Mouse (Mus musculus) MEL (cell line): Measurements from ENCODE around the gene Tlk2. TPM values are rescaled to one million over a fixed set of nuclear protein-coding genes. Genes with fewer than 3 reads are reported as not detected.

Experiments used
- DNase-seq: peaks from one replicate; pipeline ENCODE4 v3.0.0; 2011; ENCODE audit warnings: low read depth, low spot score
- H3K27ac ChIP-seq: 2 replicates; pipeline ENCODE4 v1.5.1; 2012; ENCODE audit warnings: low read depth, mild to moderate bottlenecking, control low read depth, low read length, moderate library complexity; ENCODE audit not compliant: control insufficient read depth
- H3K27me3 ChIP-seq, 2 experiments: fragments of 150-350 bp in 1 of 2; sonication (generic) in 1 of 2; 2 replicates each; pipeline ENCODE4 v1.6.1; 2012; ENCODE audit warnings: low read length in 2 of 2, mild to moderate bottlenecking in 2 of 2, improper control_type of control experiment in 1 of 2, moderate library complexity in 1 of 2; ENCODE audit not compliant: insufficient read depth in 2 of 2, control insufficient read depth in 1 of 2
- H3K36me3 ChIP-seq, 2 experiments: 2 replicates each; pipeline ENCODE4 v1.6.1; 2012 to 2014; ENCODE audit warnings: low read length in 2 of 2, improper control_type of control experiment in 1 of 2, inconsistent platforms in 1 of 2, mild to moderate bottlenecking in 1 of 2; ENCODE audit not compliant: insufficient read depth in 2 of 2, control insufficient read depth in 1 of 2
- H3K4me1 ChIP-seq, 2 experiments: fragments of 150-350 bp in 1 of 2; sonication (generic) in 1 of 2; 2 replicates each; pipeline ENCODE4 v1.6.1; 2012; ENCODE audit warnings: low read length in 2 of 2, improper control_type of control experiment in 1 of 2, mild to moderate bottlenecking in 1 of 2; ENCODE audit not compliant: insufficient read depth in 2 of 2, control insufficient read depth in 1 of 2
- H3K4me3 ChIP-seq, 2 experiments: fragments of 150-350 bp in 1 of 2; sonication (generic) in 1 of 2; 2 replicates each; pipeline ENCODE4 v1.5.1; 2012; ENCODE audit warnings: low read depth in 2 of 2, low read length in 2 of 2, mild to moderate bottlenecking in 2 of 2, moderate library complexity in 2 of 2, control low read depth in 1 of 2, improper control_type of control experiment in 1 of 2; ENCODE audit not compliant: control insufficient read depth in 1 of 2, insufficient read depth in 1 of 2
- H3K79me2 ChIP-seq: 2 replicates; pipeline ENCODE4 v1.6.1; 2012; ENCODE audit warnings: mild to moderate bottlenecking, low read length, moderate library complexity; ENCODE audit not compliant: control insufficient read depth, poor library complexity, insufficient read depth
- H3K9ac ChIP-seq: 2 replicates; pipeline ENCODE4 v1.6.1; 2012; ENCODE audit warnings: low read depth, mild to moderate bottlenecking, control low read depth, low read length, moderate library complexity; ENCODE audit not compliant: control insufficient read depth, poor library complexity, severe bottlenecking
- H3K9me3 ChIP-seq: fragments of 150-350 bp; sonication (generic); replicated peaks from 2 replicates; pipeline ENCODE4 v1.6.1; 2012; ENCODE audit warnings: mild to moderate bottlenecking, low read length, improper control_type of control experiment, moderate library complexity; ENCODE audit not compliant: insufficient read depth
- CHD1 ChIP-seq: IDR thresholded peaks from 2 replicates; pipeline ENCODE4 v1.6.1; 2012; ENCODE audit warnings: low read depth, mild to moderate bottlenecking, inconsistent platforms, low read length, improper control_type of control experiment
- CTCF ChIP-seq, 3 experiments: IDR thresholded peaks in 2 of 3; conservative IDR thresholded peaks in 1 of 3; 2 replicates each; pipeline ENCODE4 v1.5.1; 2011 to 2012; ENCODE audit warnings: low read length in 3 of 3, low read depth in 2 of 3, mild to moderate bottlenecking in 2 of 3, improper control_type of control experiment in 1 of 3, inconsistent platforms in 1 of 3, mixed read lengths in 1 of 3, moderate library complexity in 1 of 3; ENCODE audit not compliant: control insufficient read depth in 1 of 3, insufficient read depth in 1 of 3, poor library complexity in 1 of 3, severe bottlenecking in 1 of 3
- ETS1 ChIP-seq: IDR thresholded peaks from 2 replicates; pipeline ENCODE4 v1.6.1; 2012; ENCODE audit warnings: low read depth, mild to moderate bottlenecking, inconsistent platforms, low read length, improper control_type of control experiment, moderate library complexity
- GABPA ChIP-seq: IDR thresholded peaks from 2 replicates; pipeline ENCODE4 v1.6.1; 2012; ENCODE audit warnings: low read depth, mild to moderate bottlenecking, inconsistent platforms, low read length, improper control_type of control experiment, moderate library complexity
- GATA1 ChIP-seq: IDR thresholded peaks from 2 replicates; pipeline ENCODE4 v1.6.1; 2011; ENCODE audit warnings: low read depth, low read length, improper control_type of control experiment
- MAX ChIP-seq: IDR thresholded peaks from 2 replicates; pipeline ENCODE4 v1.6.1; 2011; ENCODE audit warnings: low read length, improper control_type of control experiment
- MXI1 ChIP-seq: IDR thresholded peaks from 2 replicates; pipeline ENCODE4 v1.6.1; 2011; ENCODE audit warnings: mild to moderate bottlenecking, low read depth, low read length, improper control_type of control experiment
- MYB ChIP-seq: IDR thresholded peaks from 2 replicates; pipeline ENCODE4 v1.6.1; 2011; ENCODE audit warnings: mild to moderate bottlenecking, low read depth, low read length, improper control_type of control experiment
- MYC ChIP-seq: IDR thresholded peaks from 2 replicates; pipeline ENCODE4 v1.6.1; 2011; ENCODE audit warnings: low read depth, mild to moderate bottlenecking, low read length, improper control_type of control experiment, moderate library complexity
- NRF1 ChIP-seq: IDR thresholded peaks from 2 replicates; pipeline ENCODE4 v1.6.1; 2014; ENCODE audit warnings: low read depth, mild to moderate bottlenecking, inconsistent platforms, low read length, improper control_type of control experiment, moderate library complexity; ENCODE audit not compliant: poor library complexity, insufficient read depth, severe bottlenecking
- RAD21 ChIP-seq: IDR thresholded peaks from 2 replicates; pipeline ENCODE4 v1.6.1; 2011; ENCODE audit warnings: mild to moderate bottlenecking, low read depth, low read length, improper control_type of control experiment
- RCOR1 ChIP-seq: IDR thresholded peaks from 2 replicates; pipeline ENCODE4 v1.6.1; 2012; ENCODE audit warnings: low read depth, mild to moderate bottlenecking, inconsistent platforms, low read length, improper control_type of control experiment
- SIN3A ChIP-seq: IDR thresholded peaks from 2 replicates; pipeline ENCODE4 v1.6.1; 2012; ENCODE audit warnings: low read length, improper control_type of control experiment, inconsistent platforms
- TAL1 ChIP-seq: IDR thresholded peaks from 2 replicates; pipeline ENCODE4 v1.6.1; 2012; ENCODE audit warnings: mild to moderate bottlenecking, inconsistent platforms, low read length, moderate library complexity, mixed read lengths
- TBP ChIP-seq: IDR thresholded peaks from 2 replicates; pipeline ENCODE4 v1.8.0; 2011; ENCODE audit warnings: low read depth, low read length, improper control_type of control experiment
- UBTF ChIP-seq: IDR thresholded peaks from 2 replicates; pipeline ENCODE4 v1.6.1; 2012; ENCODE audit warnings: low read depth, mild to moderate bottlenecking, inconsistent platforms, low read length, improper control_type of control experiment, moderate library complexity, borderline replicate concordance; ENCODE audit not compliant: insufficient read depth
- ZC3H11A ChIP-seq: IDR thresholded peaks from 2 replicates; pipeline ENCODE4 v1.6.1; 2012; ENCODE audit warnings: low read depth, mild to moderate bottlenecking, inconsistent platforms, low read length, improper control_type of control experiment
- ZNF384 ChIP-seq: IDR thresholded peaks from 2 replicates; pipeline ENCODE4 v1.6.1; 2012; ENCODE audit warnings: low read depth, mild to moderate bottlenecking, inconsistent platforms, low read length, improper control_type of control experiment
- polyA plus RNA-seq, 2 experiments: library from polyadenylated mRNA; stranded (reverse) in 1 of 2; unstranded in 1 of 2; fragments of >175 nt in 1 of 2; fragments of >200 nt in 1 of 2; gene quantifications; 2 replicates each; pipeline versions ENCODE4 v1.2.1 to v1.2.4; 2012; ENCODE audit warnings: low replicate concordance in 2 of 2, low read depth in 1 of 2; ENCODE audit not compliant: insufficient read length in 2 of 2, insufficient read depth in 1 of 2, missing spikeins in 1 of 2
- total RNA-seq: library from RNA; depleted of rRNA; stranded (reverse); fragments of 300-350 nt; gene quantifications from 2 replicates; pipeline ENCODE4 v1.2.3, GENCODE M21; 2012

The Tlk2 gene
- total and polyA plus RNA-seq, 3 experiments = 46.5 to 60.9 TPM; not detected in 1

GRCm38 (mm10) chr11:105292124-105293071 is 113.8 kb downstream of the Tlk2 start, which contains the start of gene Mrc2:
Gene Mrc2 (plus strand): TSS chr11:105292643.
- H3K36me3 ChIP-seq = no peaks in the 10 kb centered on the region
- no peak within 1 kb of the TSS for H3K27ac ChIP-seq
- DNase-seq = no peak
- H3K9ac ChIP-seq = no peak within 1 kb of the TSS
- no peaks in the 10 kb centered on the region for H3K4me1 ChIP-seq
- no peaks in the 10 kb centered on the region for H3K79me2 ChIP-seq
- H3K9me3 ChIP-seq = no peaks in the 10 kb centered on the region
- H3K4me3 ChIP-seq = no peak within 1 kb of the TSS
- TF ChIP-seq MAX (no peak), RCOR1 (no peak), ETS1 (no peak), RAD21 (no peak), GABPA (no peak), UBTF (no peak), CHD1 (no peak), MYB (no peak), TAL1 (no peak), CTCF (IDR thresholded peaks at IDR 0.05 in 2 of 3, conservative IDR thresholded peaks at IDR 0.05 in 1 of 3; ENCODE audit: control insufficient read depth in 1 of 3, insufficient read depth in 1 of 3, low read depth in 2 of 3, low read length in 3 of 3, poor library complexity in 1 of 3, severe bottlenecking in 1 of 3) (no peak), MYC (no peak)
- no peaks in the 10 kb centered on the region for H3K27me3 ChIP-seq

DNA sequence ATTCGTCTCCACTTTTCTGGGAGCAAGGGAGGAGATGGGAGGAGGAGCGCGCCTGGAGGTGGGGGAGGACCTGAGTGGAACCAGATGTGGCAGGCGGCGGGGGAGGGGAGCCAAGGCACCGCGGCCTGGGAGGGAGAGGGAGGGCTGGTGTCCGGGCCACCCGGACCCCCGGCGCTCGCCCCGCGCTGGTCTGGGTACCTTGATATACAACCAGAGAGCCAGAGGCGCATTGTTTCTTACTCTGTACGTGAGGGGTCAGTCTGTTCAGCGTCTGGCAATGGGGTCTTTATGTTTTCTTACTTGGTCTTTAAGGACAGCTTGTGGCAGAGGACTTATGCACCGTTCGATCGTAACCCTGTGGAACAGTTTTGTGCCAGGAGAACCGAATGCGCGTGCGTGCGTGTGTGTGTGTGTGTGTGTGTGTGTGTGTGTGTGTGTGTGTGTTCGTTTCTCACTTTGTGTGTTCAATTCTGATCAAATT is 114.5 kb downstream of the Tlk2 start:
- Histone ChIP-seq H3K79me2 (no peaks in the 10 kb centered on the region), H3K27ac (no peak overlapping the region), H3K4me1 (no peaks in the 10 kb centered on the region), H3K9ac (no peak overlapping the region), H3K27me3 (no peaks in the 10 kb centered on the region), H3K36me3 (no peaks in the 10 kb centered on the region), H3K4me3 (no peak overlapping the region), H3K9me3 (no peaks in the 10 kb centered on the region)
- DNase-seq = no peak
- TF ChIP-seq CTCF (IDR thresholded peaks at IDR 0.05 in 2 of 3, conservative IDR thresholded peaks at IDR 0.05 in 1 of 3; ENCODE audit: control insufficient read depth in 1 of 3, insufficient read depth in 1 of 3, low read depth in 2 of 3, low read length in 3 of 3, poor library complexity in 1 of 3, severe bottlenecking in 1 of 3) = no peak
- no peak for TF ChIP-seq SIN3A
- no peak for TF ChIP-seq MYC
- no peak for TF ChIP-seq MXI1
- no peak for TF ChIP-seq TAL1
- TF ChIP-seq ZNF384 = no peak
- TF ChIP-seq GATA1 = no peak
- TF ChIP-seq NRF1 = no peak
- no peak for TF ChIP-seq ZC3H11A
- no peak for TF ChIP-seq TBP
